Mouse (Mus musculus) neutrophil, adult 5-6 weeks (primary cell): Measurements from ENCODE around the gene Map4k3. TPM values are rescaled to one million over a fixed set of nuclear protein-coding genes. Genes with fewer than 3 reads are reported as not detected.
"Not testable (repeated sequence)": the region's sequence is repeated elsewhere in the genome, so short reads cannot be mapped to it uniquely, and the experiment has no call there.

Experiments
- ATAC-seq: fragments of 151-379, 151-347 bp; 2 replicates; pipeline ENCODE4 v1.8.0; 2017; ENCODE audit warnings: mild to moderate bottlenecking, moderate TSS enrichment; ENCODE audit not compliant: insufficient number of reproducible peaks, poor library complexity, low FRiP score, severe bottlenecking; ENCODE audit errors: extremely low read depth
- total RNA-seq: library from RNA; stranded (forward); fragments of 200-1000 nt; gene quantifications from 2 replicates; pipeline ENCODE4 v1.2.3, GENCODE M21; 2017

Gene Map4k3
- total RNA-seq, 1 experiment from 2014 or later = 10.1 TPM

- ATAC-seq = no peak
These were observed 149.2 kb downstream of the Map4k3 start for GRCm38 (mm10) chr17:80579089-80579488.

GRCm38 (mm10) chr17:80578041-80578440 is 150.2 kb downstream of the Map4k3 start:
- no peak for ATAC-seq

- no peak for ATAC-seq
These were observed 150.6 kb downstream of the Map4k3 start, which contains the start of gene Cdkl4 for GRCm38 (mm10) chr17:80577639-80578038. Gene Cdkl4 (minus strand): TSS chr17:80577813.

- peak; percentile 92 for ATAC-seq
These were observed 151.1 kb downstream of the Map4k3 start for GRCm38 (mm10) chr17:80577214-80577613.

GRCm38 (mm10) chr17:80575008-80575407 is 153.3 kb downstream of the Map4k3 start:
- no peak for ATAC-seq

- no peak for ATAC-seq
These were observed 153.8 kb downstream of the Map4k3 start for GRCm38 (mm10) chr17:80574471-80574965.

- no peak for ATAC-seq
These were observed 155.9 kb downstream of the Map4k3 start for GRCm38 (mm10) chr17:80572187-80572935.

GRCm38 (mm10) chr17:80571460-80571859 is 156.8 kb downstream of the Map4k3 start:
- no peak for ATAC-seq

- not testable (repeated sequence) for ATAC-seq
These were observed 158.6 kb downstream of the Map4k3 start for GRCm38 (mm10) chr17:80569718-80570117.

- no peak for ATAC-seq
These were observed 159.3 kb downstream of the Map4k3 start for GRCm38 (mm10) chr17:80568842-80569601.

GRCm38 (mm10) chr17:80568441-80568840 is 159.8 kb downstream of the Map4k3 start:
- ATAC-seq = no peak

GRCm38 (mm10) chr17:80564611-80564924 is 163.7 kb downstream of the Map4k3 start:
- peak; percentile 84 for ATAC-seq

- ATAC-seq = peak; percentile 47
These were observed 164.3 kb downstream of the Map4k3 start for GRCm38 (mm10) chr17:80563762-80564610.

GRCm38 (mm10) chr17:80562792-80563191 is 165.5 kb downstream of the Map4k3 start:
- ATAC-seq = no peak

- peak; percentile 70 for ATAC-seq
These were observed 167.4 kb downstream of the Map4k3 start for GRCm38 (mm10) chr17:80560669-80561401.

GRCm38 (mm10) chr17:80559745-80560144 is 168.5 kb downstream of the Map4k3 start:
- no peak for ATAC-seq

- ATAC-seq = no peak
These were observed 169.2 kb downstream of the Map4k3 start for GRCm38 (mm10) chr17:80559050-80559449.

- no peak for ATAC-seq
These were observed 169.7 kb downstream of the Map4k3 start for GRCm38 (mm10) chr17:80558583-80558982.

- ATAC-seq = no peak
These were observed 170.8 kb downstream of the Map4k3 start for GRCm38 (mm10) chr17:80557461-80557860.
